Mouse (Mus musculus): ENCODE results near the gene Phip.
A peak's percentile ranks its signal among the peaks of the same experiment; 100 is the strongest.

The Phip gene

GRCm38 (mm10) chr9:82975342-82976215 is at the start of gene Phip:
Gene Phip (minus strand): TSS chr9:82975516.
- peak; percentile 91 to 92 for DNase-seq

DNA sequence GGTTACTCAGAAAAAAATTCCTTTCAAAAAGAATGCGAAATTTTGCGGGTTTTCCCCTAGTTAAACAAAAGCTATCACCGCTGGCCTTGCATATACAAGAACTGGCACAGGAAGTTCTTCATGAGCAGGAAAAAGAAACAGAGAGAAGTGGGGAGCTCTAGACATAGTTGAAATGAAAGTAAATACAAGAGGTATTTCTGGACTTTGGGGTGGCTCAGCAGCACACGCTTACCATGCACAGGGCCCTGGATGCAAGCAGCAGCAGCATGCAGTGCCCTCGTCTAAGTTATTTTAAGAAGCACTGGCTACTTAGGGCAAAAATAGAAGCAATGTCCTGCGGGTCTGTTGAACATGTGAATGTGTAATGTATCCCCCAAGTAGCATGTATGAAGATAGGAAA is 48.4 kb upstream of the Phip start:
- DNase-seq = peak; percentile 6 to 16

- no peak for DNase-seq
Observed at GRCm38 (mm10) chr9:83014516-83014915, 39.2 kb upstream of the Phip start.

GRCm38 (mm10) chr9:83008306-83008705 is 33.0 kb upstream of the Phip start:
- DNase-seq = no peak

GRCm38 (mm10) chr9:83001342-83001741 is 26.0 kb upstream of the Phip start:
- DNase-seq = no peak

- DNase-seq = no peak
Observed at GRCm38 (mm10) chr9:82997765-82998500, 22.6 kb upstream of the Phip start.

DNA sequence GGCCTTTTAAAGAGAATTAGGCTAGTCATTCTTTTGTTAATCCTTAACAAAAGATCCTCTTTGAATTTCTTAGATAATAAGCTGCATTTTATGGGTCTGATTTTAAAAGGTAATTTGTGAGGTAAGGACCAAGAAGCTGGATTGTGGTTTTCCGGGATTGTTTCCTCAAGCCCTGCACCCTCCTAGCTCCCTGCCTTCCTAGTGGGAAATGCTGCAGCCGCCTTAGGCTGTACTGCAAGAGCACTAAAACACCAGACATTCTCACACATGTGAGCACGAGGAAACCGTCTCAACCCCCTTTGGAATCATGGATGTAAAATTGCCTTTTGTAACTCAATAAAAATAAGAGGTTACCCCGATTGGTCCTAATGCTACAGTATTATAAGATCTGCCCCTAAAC is 1.6 kb upstream of the Phip start:
- DNase-seq = no peak

DNA sequence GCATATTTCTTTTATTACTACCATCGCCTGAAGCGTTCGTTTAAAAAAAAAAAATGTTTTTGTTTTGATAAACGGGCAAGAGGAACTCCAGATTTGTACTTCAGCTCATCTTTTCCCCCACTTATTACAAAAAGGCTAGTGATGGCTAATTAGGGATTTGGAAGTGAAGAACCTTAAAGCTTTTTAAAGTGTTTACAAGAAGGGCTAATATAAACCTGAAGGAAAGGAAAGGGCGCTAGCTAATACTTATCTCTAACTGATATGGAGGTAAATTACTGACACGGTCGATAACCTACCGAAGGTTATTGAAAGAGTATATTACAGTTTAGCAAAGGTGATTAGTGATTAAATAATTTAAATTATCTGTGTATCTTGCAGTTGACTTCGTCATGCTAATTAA is 903 bp upstream of the Phip start:
- DNase-seq = no peak

DNA sequence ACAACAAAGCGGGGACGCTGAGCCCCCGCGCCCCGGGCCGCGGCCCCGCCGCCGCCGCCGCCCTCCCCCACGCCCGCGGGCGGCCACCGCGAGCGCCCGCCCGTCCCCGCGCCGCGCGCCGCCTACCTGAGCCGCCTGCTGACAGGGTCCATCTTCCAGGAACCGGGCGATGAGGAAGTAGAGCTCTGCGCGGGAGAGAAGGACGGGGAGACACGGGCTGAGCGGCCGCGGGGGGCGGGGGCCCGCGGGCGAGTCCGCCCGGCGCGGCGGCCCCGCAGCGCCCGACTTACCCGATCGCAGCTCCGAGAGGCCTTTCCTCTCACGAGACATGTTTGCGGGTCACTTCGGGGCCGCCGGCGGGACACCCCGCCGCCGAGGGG is 364 bp downstream of the Phip start:
- no peak for DNase-seq

DNA sequence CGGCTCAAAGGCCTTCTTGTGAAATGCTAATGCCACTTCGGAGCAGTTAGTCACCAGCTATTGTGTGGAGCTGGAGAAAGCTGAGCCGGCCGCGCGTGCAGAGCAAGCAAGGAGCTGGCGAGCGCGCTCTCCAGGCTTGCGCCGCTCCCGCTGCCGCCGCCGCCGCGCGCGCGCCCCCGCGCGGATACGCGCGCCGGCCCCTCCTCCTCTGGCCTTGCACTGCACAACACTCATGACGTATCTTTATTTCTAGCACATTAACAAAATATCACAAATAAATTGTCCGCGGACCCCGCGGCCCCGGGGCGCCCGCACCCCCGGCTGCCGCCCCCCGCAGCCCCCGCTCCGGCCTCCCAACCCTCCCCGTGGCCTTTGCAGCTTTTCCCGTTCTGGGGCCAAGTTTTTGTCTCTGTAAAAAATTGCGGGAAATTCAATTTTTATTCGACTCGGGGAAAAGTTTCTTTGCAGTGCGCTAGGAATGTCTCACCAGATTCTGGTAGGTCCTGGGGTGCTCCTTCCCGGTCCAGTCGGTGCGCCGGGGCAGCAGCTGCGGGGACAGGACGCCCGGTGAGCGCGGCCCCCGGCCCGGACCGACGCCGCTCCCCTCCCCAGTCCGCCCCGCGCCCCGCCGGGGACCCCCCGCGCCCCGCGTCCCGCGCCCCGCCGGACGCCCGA is 992 bp downstream of the Phip start:
- DNase-seq = peak; percentile 88 to 91

DNA sequence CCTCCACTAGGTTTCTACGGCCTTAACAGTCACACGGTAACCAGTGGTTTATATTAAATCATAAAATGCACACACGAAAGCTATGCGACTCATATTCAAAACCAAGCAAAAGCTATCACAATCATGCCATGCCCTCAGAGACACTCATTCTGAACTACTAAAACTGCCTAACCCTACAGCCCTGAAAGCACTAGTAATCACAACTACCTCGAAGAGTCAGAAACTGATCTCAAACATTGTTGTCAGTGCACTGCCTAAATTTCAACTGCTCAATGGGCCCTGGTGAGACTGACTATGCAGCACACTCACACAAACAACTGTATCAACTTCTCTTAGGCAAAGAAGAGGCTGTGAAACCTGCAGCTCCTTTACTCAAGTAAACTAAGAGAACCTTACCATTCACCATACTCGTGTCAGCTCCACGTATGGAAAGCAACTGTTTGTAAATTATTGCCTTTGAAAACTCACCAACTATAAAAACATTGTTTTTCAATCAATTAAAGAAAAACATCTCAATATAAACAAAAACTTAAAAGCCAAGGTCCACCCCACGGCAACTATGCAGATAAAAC is 1.9 kb downstream of the Phip start:
- DNase-seq = no peak

DNA sequence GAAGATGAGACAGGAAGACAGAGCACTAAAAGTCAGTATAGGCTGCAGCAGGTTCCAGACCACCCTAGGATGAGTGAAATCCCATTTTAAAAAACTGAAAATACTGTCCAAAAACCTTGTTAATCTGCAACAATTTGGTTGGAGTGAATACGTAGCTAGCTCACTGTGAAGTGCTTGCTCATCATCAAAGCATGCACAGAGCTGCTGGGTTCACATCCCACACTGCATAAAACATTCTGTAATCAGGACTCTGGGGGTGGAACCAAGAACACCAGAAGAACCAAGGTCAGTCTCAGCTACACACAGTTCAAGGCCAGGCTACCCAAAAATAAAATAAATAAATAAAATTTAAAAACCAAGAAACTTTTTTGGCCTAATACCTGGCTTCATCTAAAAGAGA is 3.9 kb downstream of the Phip start:
- no peak for DNase-seq

GRCm38 (mm10) chr9:82967076-82967621 is 8.2 kb downstream of the Phip start:
- DNase-seq = peak; percentile 15 to 34

- DNase-seq = no peak
Observed at GRCm38 (mm10) chr9:82963981-82964380, 11.3 kb downstream of the Phip start.

DNA sequence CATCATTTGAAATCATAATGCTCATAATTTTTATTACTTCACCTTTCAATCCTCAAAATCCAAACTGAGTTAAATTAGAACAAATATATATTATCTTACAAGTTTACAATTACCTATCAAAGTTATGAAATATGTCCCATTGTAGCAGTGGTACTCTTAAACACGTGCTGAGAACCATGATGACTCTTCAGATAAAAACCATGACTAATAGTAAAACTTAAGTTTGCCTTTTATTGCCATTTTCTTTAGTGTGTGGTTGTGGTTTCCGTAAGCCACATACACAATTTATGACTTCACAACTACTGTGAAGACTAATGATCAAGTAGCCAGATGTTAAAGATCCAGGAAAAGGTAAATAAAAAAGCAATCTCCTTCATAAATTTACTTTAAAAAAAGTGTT is 14.0 kb downstream of the Phip start:
- DNase-seq = no peak

- DNase-seq = no peak
Observed at GRCm38 (mm10) chr9:82955267-82955666, 20.0 kb downstream of the Phip start.

DNA sequence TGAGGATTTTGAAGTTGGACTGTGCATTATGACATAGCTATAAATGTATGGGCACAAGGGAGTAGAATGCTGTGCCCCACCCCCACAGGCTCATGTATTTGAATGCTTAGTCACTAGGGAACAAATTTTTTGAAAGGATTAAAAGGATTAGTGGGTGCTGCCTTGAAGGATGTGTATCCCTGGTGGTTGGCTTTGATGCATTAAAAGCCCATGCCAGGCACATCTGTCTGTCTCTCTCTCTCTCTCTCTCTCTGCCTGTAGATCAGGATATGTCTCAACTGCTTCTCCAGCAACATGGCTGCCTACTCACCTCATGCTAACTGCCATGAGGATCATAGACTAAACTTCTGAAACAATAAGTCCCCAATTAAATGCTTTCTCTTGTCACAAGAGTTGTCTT is 23.0 kb downstream of the Phip start:
- no peak for DNase-seq

DNA sequence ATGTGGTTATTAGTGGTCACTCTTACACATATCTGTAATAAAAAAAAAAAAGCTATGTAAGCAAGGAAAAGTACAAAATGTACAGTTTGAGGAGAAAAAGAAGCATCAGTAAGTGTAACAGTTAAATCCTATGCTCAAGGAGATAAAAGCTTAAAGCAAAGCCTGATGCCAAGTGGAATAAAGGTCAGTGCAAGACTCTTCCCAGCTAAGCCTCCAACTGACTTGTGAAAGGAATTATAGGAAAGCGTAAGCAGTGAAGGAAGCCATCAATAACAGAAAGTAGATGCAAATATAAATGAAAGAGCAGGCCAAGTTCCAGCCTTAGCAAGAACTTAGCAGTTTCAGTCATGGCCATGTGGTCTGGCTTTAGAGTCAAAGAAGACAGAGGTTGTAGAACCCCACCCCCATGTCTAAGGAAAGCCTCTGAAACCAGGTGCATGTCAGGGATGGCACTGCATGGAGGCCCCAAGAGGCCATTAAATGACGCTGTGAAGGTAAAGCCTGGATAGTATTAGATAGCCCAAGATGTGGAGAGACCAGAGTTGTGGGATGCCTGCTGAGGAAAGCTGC is 23.8 kb downstream of the Phip start:
- DNase-seq = no peak

DNA sequence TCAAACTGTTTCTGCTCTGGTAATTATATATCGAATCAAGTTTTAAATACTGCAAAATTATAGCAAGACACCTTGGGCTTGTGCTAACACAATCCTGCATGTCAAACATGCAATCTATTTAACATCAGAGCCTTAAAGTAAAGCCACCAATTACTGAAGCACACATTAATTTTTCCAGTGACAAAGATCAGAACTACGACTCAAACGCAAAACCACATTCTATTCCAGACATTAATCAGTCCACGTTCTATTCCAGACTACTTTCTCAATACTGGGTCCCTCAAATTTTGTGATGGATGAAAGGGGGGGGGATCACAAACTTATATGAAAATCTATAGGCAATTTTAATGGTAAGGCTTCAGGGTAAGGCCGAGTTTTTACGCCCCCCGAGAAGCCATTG is 68.1 kb downstream of the Phip start:
- no peak for DNase-seq

GRCm38 (mm10) chr9:82888645-82889044 is 86.7 kb downstream of the Phip start:
- no peak for DNase-seq

GRCm38 (mm10) chr9:82884177-82884576 is 91.1 kb downstream of the Phip start:
- no peak for DNase-seq

GRCm38 (mm10) chr9:82877078-82877477 is 98.2 kb downstream of the Phip start:
- no peak for DNase-seq

DNA sequence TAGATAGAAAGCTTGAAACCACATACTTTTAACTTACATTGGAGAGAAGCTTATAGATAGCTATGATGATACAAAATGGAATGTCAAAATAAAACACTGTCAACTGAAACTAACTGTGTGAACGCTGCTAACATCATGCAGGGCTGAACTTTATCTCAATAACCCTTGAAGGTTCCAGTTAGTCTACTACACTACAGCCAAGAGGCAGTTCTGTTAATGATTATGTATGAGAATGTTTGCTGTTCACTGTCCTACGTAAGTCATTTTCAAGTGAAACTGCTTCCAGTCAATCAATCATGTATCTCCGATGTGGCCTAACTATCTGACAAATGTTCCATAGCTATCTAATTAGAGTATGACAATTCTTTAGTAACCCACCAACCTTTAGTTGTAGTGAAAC is 107.6 kb downstream of the Phip start:
- no peak for DNase-seq

Data from lung, adult 18-20 months (tissue).